Mouse (Mus musculus) E14TG2a.4 (cell line): ENCODE results near the gene Galnt10.

Source experiments
- CTCF ChIP-seq: conservative IDR thresholded peaks from 2 replicates; pipeline ENCODE4 v1.5.1; 2014; ENCODE audit warnings: low read length
- NANOG ChIP-seq: IDR thresholded peaks from 2 replicates; pipeline ENCODE4 v1.6.1; 2014; ENCODE audit warnings: borderline replicate concordance, low read length, mixed read lengths

DNA sequence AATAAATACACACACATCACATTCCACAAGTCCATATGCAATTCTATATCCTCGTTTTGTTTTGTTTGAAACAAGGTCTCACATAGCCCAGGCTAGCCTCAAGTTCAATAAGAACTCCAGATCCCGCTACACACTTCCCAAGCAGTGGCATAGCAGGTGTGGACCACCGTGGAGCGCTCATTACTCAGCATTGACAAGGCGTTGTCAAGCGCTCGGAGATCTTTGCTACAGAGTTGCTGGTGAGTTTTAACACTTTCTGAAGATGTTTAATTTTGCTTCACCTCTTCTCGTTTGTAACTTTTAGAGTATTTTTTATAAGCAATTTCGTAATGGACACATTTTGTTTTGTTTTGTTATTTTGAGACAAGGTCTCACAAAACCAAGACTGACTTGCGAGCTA is 154.2 kb downstream of the Galnt10 start:
- TF ChIP-seq CTCF (no peak), NANOG (no peak)
